12 mouse cellular contexts compared by ENCODE assay signal in the genomic region with DNA sequence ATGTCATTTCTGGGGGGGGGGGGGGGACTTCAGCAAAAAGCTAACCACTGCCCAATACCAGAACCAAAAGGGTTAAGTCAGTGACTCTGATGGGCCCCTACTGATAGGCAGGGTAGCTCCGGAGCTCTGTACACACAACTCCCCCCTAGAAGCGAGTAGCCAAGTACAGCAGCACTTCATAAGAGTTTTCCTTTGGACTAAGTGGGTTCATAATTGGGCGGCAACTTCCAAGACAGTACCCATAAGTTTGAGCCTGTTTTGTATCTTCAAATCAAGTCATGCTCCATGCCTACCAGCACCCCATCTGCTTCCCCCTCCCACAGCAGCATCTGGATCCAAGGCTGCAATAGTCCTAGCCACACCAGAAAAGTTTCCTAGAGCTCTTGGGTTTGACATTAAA. TPM values are rescaled to one million over a fixed set of nuclear protein-coding genes. Genes with fewer than 3 reads are reported as not detected.
DNase-seq lines count a peak whose midpoint lies in the region; ATAC-seq and TF ChIP-seq lines count a peak whose summit lies in the region.
"Had no signal": no experiment of that assay in that cellular context is flagged by ENCODE, and none has a peak within 500 bp of the region (broad histone marks: within the 10 kb centered on the region; RNA-seq: fewer than 3 reads in every experiment).

No protein-coding gene starts in this region.

- H3K4me3 ChIP-seq in heart, embryonic 11.5 days (ENCODE audit: low read depth, low read length) = peak overlapping the region; percentile 91; the same call in 1 of the 2 replicates
- H3K4me3 ChIP-seq in testis, adult 2 months (ENCODE audit: control insufficient read depth, low read depth, low read length) = peak overlapping the region; percentile 81
- H3K4me3 ChIP-seq in limb, embryonic 13.5 days = peak overlapping the region; percentile 98; the same call in 1 of the 2 replicates
- H3K4me3 ChIP-seq in stomach, embryonic 16.5 days (replicated peaks; ENCODE audit: low read length) = peak overlapping the region; percentile 88; the same call in 1 of the 2 replicates

- no peak for TF ChIP-seq POLR2A in testis, adult 2 months (IDR thresholded peaks at IDR 0.05; ENCODE audit: control insufficient read depth, low read depth, low read length)

- TF ChIP-seq CTCF in testis, adult 2 months (IDR thresholded peaks at IDR 0.05; ENCODE audit: control insufficient read depth, insufficient read depth, insufficient replicate concordance, low read depth, low read length) = no peak

- H3K36me3 ChIP-seq in heart, embryonic 11.5 days (ENCODE audit: control insufficient read depth, insufficient read depth, low read length) = peaks cover 17% of the 10 kb centered on the region
- no peaks in the 10 kb centered on the region; the same call in 1 of the 2 replicates for H3K36me3 ChIP-seq in testis, adult 2 months (ENCODE audit: control insufficient read depth, insufficient read depth, low read length)
- H3K36me3 ChIP-seq in limb, embryonic 13.5 days = peaks cover 51% of the 10 kb centered on the region
- H3K36me3 ChIP-seq in stomach, embryonic 16.5 days (ENCODE audit: control insufficient read depth, insufficient read depth, low read length) = peaks cover 7% of the 10 kb centered on the region; the same call in 1 of the 2 replicates

- no peak overlapping the region for H3K9ac ChIP-seq in heart, embryonic 11.5 days (ENCODE audit: low read depth, low read length)
- H3K9ac ChIP-seq in limb, embryonic 13.5 days = no peak overlapping the region
- H3K9ac ChIP-seq in stomach, embryonic 16.5 days (ENCODE audit: low read length) = peak overlapping the region; percentile 96; the same call in 1 of the 2 replicates

- no peaks in the 10 kb centered on the region for H3K27me3 ChIP-seq in heart, embryonic 11.5 days (ENCODE audit: control insufficient read depth, insufficient read depth, low read length)
- no peaks in the 10 kb centered on the region for H3K27me3 ChIP-seq in testis, adult 2 months (ENCODE audit: control insufficient read depth, insufficient read depth, low read length)
- H3K27me3 ChIP-seq in limb, embryonic 13.5 days = no peaks in the 10 kb centered on the region
- H3K27me3 ChIP-seq in stomach, embryonic 16.5 days (ENCODE audit: control insufficient read depth, insufficient read depth, low read length) = no peaks in the 10 kb centered on the region

- no peak for DNase-seq in heart, postnatal 25 days (ENCODE audit: low spot score)
- DNase-seq in testis, postnatal 10 days (ENCODE audit: low spot score) = no peak
- DNase-seq in left cerebral cortex, postnatal 36 days (ENCODE audit: low spot score in 2 of 2) = no peak
- DNase-seq: adrenal gland, postnatal 14 days had no signal

- intact Hi-C loops in heart, postnatal 25 days (cut with DNase I) = loop anchor here (2.0 kb wide), 1 partner anchor 17 kb away; no protein-coding TSS in a partner anchor
- intact Hi-C loops in left cerebral cortex, postnatal 36 days (cut with DNase I) = no loop called here

- peak overlapping the region; percentile 86; the same call in 1 of the 2 replicates for H3K4me2 ChIP-seq in heart, embryonic 11.5 days
- H3K4me2 ChIP-seq in limb, embryonic 13.5 days (replicated peaks) = peak overlapping the region; percentile 86
- H3K4me2 ChIP-seq in stomach, embryonic 16.5 days (ENCODE audit: low read depth, low read length) = peak overlapping the region; percentile 53

- H3K4me1 ChIP-seq in heart, embryonic 11.5 days (ENCODE audit: control insufficient read depth, insufficient read depth, low read length) = peaks cover 15% of the 10 kb centered on the region; the same call in 1 of the 2 replicates
- no peaks in the 10 kb centered on the region; the same call in 1 of the 2 replicates for H3K4me1 ChIP-seq in testis, adult 2 months (ENCODE audit: control insufficient read depth, insufficient read depth, low read length)
- H3K4me1 ChIP-seq in limb, embryonic 13.5 days = peaks cover 28% of the 10 kb centered on the region
- H3K4me1 ChIP-seq in stomach, embryonic 16.5 days (ENCODE audit: control insufficient read depth, insufficient read depth, low read length) = peaks cover 16% of the 10 kb centered on the region

- 40% methylated on average over 3 of the region's 3 CpGs for WGBS in heart, embryonic 11.5 days (ENCODE audit: insufficient replicate concordance)
- WGBS in limb, embryonic 13.5 days = 88% methylated on average over 3 of the region's 3 CpGs
- 51% methylated on average over 3 of the region's 3 CpGs for whole genome bisulfite sequencing in stomach, embryonic 16.5 days

- no peak overlapping the region for H3K27ac ChIP-seq in heart, embryonic 11.5 days (ENCODE audit: low read depth, low read length)
- peak overlapping the region; percentile 53 for H3K27ac ChIP-seq in testis, adult 2 months (ENCODE audit: control insufficient read depth, insufficient read depth, low read depth, low read length)
- H3K27ac ChIP-seq in limb, embryonic 13.5 days = 0 out of 2 replicates have a peak overlapping the region, but pooled peaks have one; percentile 4
- no peak overlapping the region for H3K27ac ChIP-seq in stomach, embryonic 16.5 days (ENCODE audit: low read length)

- no peak for ATAC-seq in heart, embryonic 11.5 days (replicated peaks; ENCODE audit: insufficient number of reproducible peaks, low FRiP score, low TSS enrichment)
- ATAC-seq in limb, embryonic 13.5 days (ENCODE audit: low FRiP score, low read depth) = no peak
- no peak for ATAC-seq in stomach, embryonic 16.5 days (ENCODE audit: insufficient read depth, low FRiP score)
- no peak for ATAC-seq in activated CD4-positive, CD25-positive, alpha-beta regulatory T cell, adult 4 months
- ATAC-seq: inflammation-experienced regulatory T-cells, adult 6 months had no signal

- H3K9me3 ChIP-seq in heart, embryonic 11.5 days (replicated peaks; ENCODE audit: control insufficient read depth, low read length) = no peaks in the 10 kb centered on the region
- H3K9me3 ChIP-seq in limb, embryonic 13.5 days = no peaks in the 10 kb centered on the region
- no peaks in the 10 kb centered on the region for H3K9me3 ChIP-seq in stomach, embryonic 16.5 days (replicated peaks; ENCODE audit: control insufficient read depth, low read length)

RNA-seq across cellular contexts. Expression of a gene that starts 1.2 kb away (rescaled TPM):
- 126 and 138 TPM in 2 replicates for polyA plus RNA-seq in heart, embryonic 11.5 days (2014; fragmentation: Nextera tagmentation; extraction: Ambion mirVana)
- 10 to 100 TPM; 37.5 to 48.1 TPM for total RNA-seq in heart, postnatal 25 days (2021)
- 166 and 174 TPM in 2 replicates for polyA plus RNA-seq in testis, adult 2 months (2012; rRNA removed)
- 214 and 217 TPM in 2 replicates for polyA plus RNA-seq in limb, embryonic 13.5 days (2015; fragmentation: Nextera tagmentation; extraction: Ambion mirVana)
- polyA plus RNA-seq in stomach, embryonic 16.5 days (2015; fragmentation: Nextera tagmentation; extraction: Ambion mirVana) = 150 and 165 TPM in 2 replicates
- 100 to 1,000 TPM; 126 to 163 TPM for polyA plus RNA-seq in activated CD4-positive, CD25-positive, alpha-beta regulatory T cell, adult 4 months (2017; shearing (Covaris generic))
- 10 to 100 TPM; 68.5 to 99.7 TPM for total RNA-seq in left cerebral cortex, postnatal 36 days (2021)

RNA-seq across cellular contexts. Expression of a gene that starts 14.4 kb away (rescaled TPM):
- polyA plus RNA-seq in heart, embryonic 11.5 days (2014; fragmentation: Nextera tagmentation; extraction: Ambion mirVana) = 82.2 and 85.1 TPM in 2 replicates
- total RNA-seq in heart, postnatal 25 days (2021) = 10 to 100 TPM; 27.6 to 31.0 TPM
- 61.5 and 62.8 TPM in 2 replicates for polyA plus RNA-seq in testis, adult 2 months (2012; rRNA removed)
- polyA plus RNA-seq in limb, embryonic 13.5 days (2015; fragmentation: Nextera tagmentation; extraction: Ambion mirVana) = 194 and 205 TPM in 2 replicates
- polyA plus RNA-seq in stomach, embryonic 16.5 days (2015; fragmentation: Nextera tagmentation; extraction: Ambion mirVana) = 146 and 148 TPM in 2 replicates
- 100 to 1,000 TPM; 109 to 113 TPM for polyA plus RNA-seq in activated CD4-positive, CD25-positive, alpha-beta regulatory T cell, adult 4 months (2017; shearing (Covaris generic))
- total RNA-seq in left cerebral cortex, postnatal 36 days (2021) = 10 to 100 TPM; 57.9 to 81.8 TPM

RNA-seq across cellular contexts. Expression of a gene that starts 15.1 kb away (rescaled TPM):
- 0.99 and 2.2 TPM in 2 replicates for polyA plus RNA-seq in heart, embryonic 11.5 days (2014; fragmentation: Nextera tagmentation; extraction: Ambion mirVana)
- not detected for total RNA-seq in heart, postnatal 25 days (2021)
- polyA plus RNA-seq in testis, adult 2 months (2012; rRNA removed) = 670 and 676 TPM in 2 replicates
- 2.1 TPM in 2 replicates for polyA plus RNA-seq in limb, embryonic 13.5 days (2015; fragmentation: Nextera tagmentation; extraction: Ambion mirVana)
- polyA plus RNA-seq in stomach, embryonic 16.5 days (2015; fragmentation: Nextera tagmentation; extraction: Ambion mirVana) = 1.1 and 2.1 TPM in 2 replicates
- polyA plus RNA-seq in activated CD4-positive, CD25-positive, alpha-beta regulatory T cell, adult 4 months (2017; shearing (Covaris generic)) = not detected
- total RNA-seq in left cerebral cortex, postnatal 36 days (2021) = 1 to 10 TPM in 1 of 2 experiments, not detected in 1; 3.4 TPM
- polyA plus RNA-seq: cortical plate, adult 2 months; liver, adult 2 months had no signal

RNA-seq across cellular contexts. Expression of a gene that starts 15.1 kb away (rescaled TPM):
- polyA plus RNA-seq in heart, embryonic 11.5 days (2014; fragmentation: Nextera tagmentation; extraction: Ambion mirVana) = 146 and 150 TPM in 2 replicates
- total RNA-seq in heart, postnatal 25 days (2021) = 100 to 1,000 TPM; 108 to 110 TPM
- polyA plus RNA-seq in testis, adult 2 months (2012; rRNA removed) = 15.8 and 17.0 TPM in 2 replicates
- 211 and 232 TPM in 2 replicates for polyA plus RNA-seq in limb, embryonic 13.5 days (2015; fragmentation: Nextera tagmentation; extraction: Ambion mirVana)
- 137 and 143 TPM in 2 replicates for polyA plus RNA-seq in stomach, embryonic 16.5 days (2015; fragmentation: Nextera tagmentation; extraction: Ambion mirVana)
- polyA plus RNA-seq in activated CD4-positive, CD25-positive, alpha-beta regulatory T cell, adult 4 months (2017; shearing (Covaris generic)) = 100 to 1,000 TPM; 115 to 137 TPM
- 10 to 100 TPM; 68.5 to 75.9 TPM for total RNA-seq in left cerebral cortex, postnatal 36 days (2021)

RNA-seq across cellular contexts. Expression of a gene that starts 18.6 kb away (rescaled TPM):
- 63.9 and 69.9 TPM in 2 replicates for polyA plus RNA-seq in heart, embryonic 11.5 days (2014; fragmentation: Nextera tagmentation; extraction: Ambion mirVana)
- total RNA-seq in heart, postnatal 25 days (2021) = 10 to 100 TPM; 14.8 to 16.4 TPM
- 29.7 and 30.8 TPM in 2 replicates for polyA plus RNA-seq in testis, adult 2 months (2012; rRNA removed)
- polyA plus RNA-seq in limb, embryonic 13.5 days (2015; fragmentation: Nextera tagmentation; extraction: Ambion mirVana) = 62.7 and 66.2 TPM in 2 replicates
- polyA plus RNA-seq in stomach, embryonic 16.5 days (2015; fragmentation: Nextera tagmentation; extraction: Ambion mirVana) = 88.9 and 96.9 TPM in 2 replicates
- polyA plus RNA-seq in activated CD4-positive, CD25-positive, alpha-beta regulatory T cell, adult 4 months (2017; shearing (Covaris generic)) = 100 to 1,000 TPM in 1 of 2 experiments, 10 to 100 TPM in 1; 98.5 to 110 TPM
- total RNA-seq in left cerebral cortex, postnatal 36 days (2021) = 10 to 100 TPM in 1 of 2 experiments, 1 to 10 TPM in 1; 8.9 to 11.0 TPM

Comparison
In these comparisons a context has a peak if more than half of its experiments do, and no peak if none do; other contexts are left out.
1. H3K27ac ChIP-seq: peak in testis, adult 2 months (single experiment) and limb, embryonic 13.5 days (single experiment); none in heart, embryonic 11.5 days (single experiment) and stomach, embryonic 16.5 days (single experiment).
2. RNA of a gene that starts 15.1 kb away (polyA plus RNA-seq): 670 to 676 TPM in testis, adult 2 months; 0.99 to 2.2 TPM in heart, embryonic 11.5 days, 2.1 TPM in limb, embryonic 13.5 days, 1.1 to 2.1 TPM in stomach, embryonic 16.5 days and not detected in activated CD4-positive, CD25-positive, alpha-beta regulatory T cell, adult 4 months; every median in the first group is over 100 times any median in the second.
3. Peak in every context shown above with its lines, with median percentiles within 50 percentile points of each other: H3K4me2 ChIP-seq and H3K4me3 ChIP-seq.